Mouse (Mus musculus) bone marrow, adult 2 months (tissue): Measurements from ENCODE around the gene Tspan13. TPM values are rescaled to one million over a fixed set of nuclear protein-coding genes. Genes with fewer than 3 reads are reported as not detected.

Experiments
- H3K27ac ChIP-seq: fragments of 200-500 bp; 2 replicates; pipeline ENCODE4 v1.5.1; 2012; ENCODE audit warnings: low read depth, mild to moderate bottlenecking, control low read depth, inconsistent platforms, low read length; ENCODE audit not compliant: control insufficient read depth, poor library complexity, insufficient read depth
- H3K4me1 ChIP-seq: fragments of 200-500 bp; 2 replicates; pipeline ENCODE4 v1.6.1; 2011; ENCODE audit warnings: low read length; ENCODE audit not compliant: control insufficient read depth, insufficient read depth
- H3K4me3 ChIP-seq: fragments of 200-500 bp; replicated peaks from 2 replicates; pipeline ENCODE3; 2011; ENCODE audit warnings: mild to moderate bottlenecking, low read depth, low read length, control low read depth; ENCODE audit not compliant: control insufficient read depth
- CTCF ChIP-seq: fragments of 200-500 bp; IDR thresholded peaks from 2 replicates; pipeline ENCODE4 v1.5.1; 2011; ENCODE audit warnings: low read length, control low read depth; ENCODE audit not compliant: control insufficient read depth, insufficient read depth
- POLR2A ChIP-seq: fragments of 200-500 bp; IDR thresholded peaks from 2 replicates; pipeline ENCODE4 v1.6.1; 2011; ENCODE audit warnings: low read depth, mild to moderate bottlenecking, control low read depth, low read length, borderline replicate concordance; ENCODE audit not compliant: control insufficient read depth
- WGBS: fragments of 180-500 bp; shearing (Covaris S2); methylation state at CpG from one replicate; pipeline ENCODE4 v1.1.7; 2018; 5-methylcytosine and 5-hydroxymethylcytosine counted together
- polyA plus RNA-seq: library from polyadenylated mRNA; stranded (reverse); fragments of >200 nt; gene quantifications from 2 replicates; pipeline ENCODE4 v1.2.4, GENCODE M21; 2011; ENCODE audit warnings: low replicate concordance; ENCODE audit not compliant: missing spikeins, insufficient read depth, insufficient read length

Gene Tspan13
- polyA plus RNA-seq, 1 experiment, result 22.2 TPM

DNA sequence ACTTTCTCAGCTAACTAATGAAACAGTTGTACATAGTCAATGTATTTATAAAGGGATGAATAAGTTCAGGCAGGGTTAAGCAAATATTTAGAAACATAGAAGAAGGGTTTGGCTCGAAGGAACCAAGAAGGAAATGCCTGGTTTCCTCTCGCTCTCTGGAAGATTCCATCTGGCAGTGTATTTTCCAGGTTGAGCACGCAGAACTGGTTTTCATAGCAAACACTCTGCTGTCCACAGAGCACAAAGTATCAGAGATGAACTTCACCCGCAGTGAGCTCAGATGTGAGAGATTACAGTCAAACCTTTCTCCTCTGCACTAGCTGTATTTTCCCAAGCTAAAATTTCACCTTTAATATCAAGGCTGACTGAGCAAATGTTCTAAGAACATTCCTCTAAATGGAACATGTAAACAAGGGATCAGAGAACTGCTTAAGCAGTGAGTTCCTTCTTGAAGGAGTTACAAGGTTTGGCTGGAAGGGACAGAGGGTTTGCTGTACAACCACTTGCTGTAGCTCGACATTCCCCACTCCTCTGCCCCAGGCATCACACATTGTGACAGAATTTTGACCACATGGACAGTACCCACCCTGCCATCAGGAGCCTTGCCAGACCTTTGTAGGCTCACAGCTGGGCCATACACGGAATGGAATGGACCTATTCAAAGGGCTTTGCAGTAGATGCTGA is 33.8 kb downstream of the Tspan13 start:
- Histone ChIP-seq H3K27ac (no peak overlapping the region), H3K4me3 (no peak overlapping the region), H3K4me1 (no peaks in the 10 kb centered on the region)
- TF ChIP-seq CTCF (no peak), POLR2A (no peak)
- 50% methylated on average over 6 of the region's 6 CpGs for WGBS

DNA sequence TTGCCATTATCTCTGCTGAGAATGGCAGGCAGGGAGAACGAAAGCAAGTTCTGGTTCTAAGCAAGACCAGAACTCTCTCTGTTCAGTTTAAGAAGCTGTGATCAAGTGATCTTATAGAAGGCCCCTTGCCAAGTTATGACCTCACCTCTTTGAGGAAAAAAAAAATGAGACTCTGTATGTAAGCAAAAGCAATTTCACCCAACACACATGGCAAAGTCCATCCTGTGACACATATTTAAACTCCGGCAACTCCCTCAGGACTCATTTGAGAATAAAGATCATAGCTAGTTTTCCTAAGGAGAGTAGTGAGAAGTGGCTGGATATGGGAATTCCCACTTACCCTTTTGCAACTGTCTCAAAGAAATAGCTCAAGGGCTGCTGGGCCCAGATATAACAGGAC is 34.7 kb downstream of the Tspan13 start:
- TF ChIP-seq POLR2A (no peak), CTCF (no peak)
- Histone ChIP-seq H3K27ac (no peak overlapping the region), H3K4me1 (no peaks in the 10 kb centered on the region), H3K4me3 (no peak overlapping the region)
- 84% methylated on average over 2 of the region's 2 CpGs for WGBS

- TF ChIP-seq POLR2A (no peak), CTCF (no peak)
- Histone ChIP-seq H3K27ac (no peak overlapping the region), H3K4me1 (no peaks in the 10 kb centered on the region), H3K4me3 (no peak overlapping the region)
- 78% methylated on average over 4 of the region's 4 CpGs for WGBS
Observed at GRCm38 (mm10) chr12:36004714-36005113, 37.6 kb downstream of the Tspan13 start.

DNA sequence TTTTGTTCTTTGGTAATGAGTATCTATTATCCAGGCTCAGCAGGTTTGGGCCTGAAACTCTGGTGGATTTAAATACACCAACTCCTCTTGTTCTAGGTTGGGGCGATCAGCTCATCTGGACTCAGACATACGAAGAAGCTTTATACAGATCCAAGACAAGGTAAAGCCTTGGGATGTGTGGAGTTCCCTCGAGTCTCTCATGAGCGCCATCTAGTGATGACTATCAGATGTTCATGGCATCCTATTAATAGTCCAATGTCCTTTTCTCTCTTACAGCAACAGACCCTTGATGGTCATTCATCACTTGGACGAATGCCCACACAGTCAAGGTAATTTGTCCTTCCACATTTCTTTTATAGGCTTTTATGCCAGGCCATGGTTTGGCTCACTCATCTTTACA is 46.5 kb downstream of the Tspan13 start:
- Histone ChIP-seq H3K4me1 (no peaks in the 10 kb centered on the region; the same call in 1 of the 2 replicates), H3K4me3 (no peak overlapping the region), H3K27ac (no peak overlapping the region)
- 18% methylated on average over 5 of the region's 5 CpGs for WGBS
- TF ChIP-seq POLR2A, result no peak
- TF ChIP-seq CTCF, result no peak

DNA sequence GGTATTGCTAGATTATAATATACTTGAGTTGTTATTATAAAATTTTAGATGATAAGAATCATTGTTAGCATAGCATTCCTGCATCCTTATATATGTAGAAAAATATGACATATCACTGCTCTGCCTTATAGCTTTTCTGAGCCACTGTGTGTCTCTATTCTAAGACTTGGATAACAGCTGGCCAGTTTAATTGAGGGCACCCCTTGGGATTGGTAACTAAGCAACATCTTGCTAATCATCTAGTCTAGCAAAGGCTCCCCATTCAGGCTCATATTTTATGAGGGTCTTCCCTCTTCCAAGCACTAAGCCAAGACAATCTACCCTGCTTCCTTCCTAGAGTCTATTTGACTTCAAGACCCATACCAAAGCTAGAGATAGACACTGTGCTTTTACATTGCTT is 48.2 kb downstream of the Tspan13 start:
- Histone ChIP-seq H3K4me3 (no peak overlapping the region), H3K27ac (no peak overlapping the region), H3K4me1 (no peaks in the 10 kb centered on the region; the same call in 1 of the 2 replicates)
- TF ChIP-seq POLR2A (no peak), CTCF (no peak)

GRCm38 (mm10) chr12:35993583-35993982 is 48.7 kb downstream of the Tspan13 start:
- no peaks in the 10 kb centered on the region; the same call in 1 of the 2 replicates for H3K4me1 ChIP-seq
- no peak for TF ChIP-seq POLR2A
- TF ChIP-seq CTCF, result no peak
- no peak overlapping the region for H3K27ac ChIP-seq
- 67% methylated on average over 3 of the region's 3 CpGs for WGBS
- H3K4me3 ChIP-seq, result no peak overlapping the region

DNA sequence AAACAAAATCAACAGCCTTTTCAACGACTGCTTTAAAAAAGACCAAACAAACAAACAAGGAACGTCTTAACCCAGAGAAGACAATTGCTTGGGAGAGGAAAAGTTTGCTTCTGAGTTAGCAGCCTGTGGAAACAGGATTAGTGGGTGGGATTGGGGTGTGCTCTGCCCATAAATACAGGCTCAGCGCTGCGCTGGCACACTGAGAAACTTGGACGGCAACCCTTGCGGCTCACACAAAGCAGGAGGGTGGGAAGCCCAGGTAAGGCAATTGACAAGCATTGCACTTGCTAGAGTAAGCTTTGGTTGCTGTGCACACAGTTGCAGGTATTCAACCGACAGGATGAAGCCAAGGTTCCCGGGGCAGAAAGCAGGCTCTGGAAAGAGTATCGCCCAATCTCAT is 49.6 kb downstream of the Tspan13 start, which contains the start of gene Agr2:
Gene Agr2, plus strand, starts transcription at position 197 of the 400 bp plus-strand sequence.
- no peak within 1 kb of the TSS for H3K4me3 ChIP-seq
- TF ChIP-seq CTCF (no peak), POLR2A (no peak)
- 82% methylated on average over 9 of the region's 9 CpGs for WGBS
- no peak within 1 kb of the TSS for H3K27ac ChIP-seq
- no peaks in the 10 kb centered on the region for H3K4me1 ChIP-seq

DNA sequence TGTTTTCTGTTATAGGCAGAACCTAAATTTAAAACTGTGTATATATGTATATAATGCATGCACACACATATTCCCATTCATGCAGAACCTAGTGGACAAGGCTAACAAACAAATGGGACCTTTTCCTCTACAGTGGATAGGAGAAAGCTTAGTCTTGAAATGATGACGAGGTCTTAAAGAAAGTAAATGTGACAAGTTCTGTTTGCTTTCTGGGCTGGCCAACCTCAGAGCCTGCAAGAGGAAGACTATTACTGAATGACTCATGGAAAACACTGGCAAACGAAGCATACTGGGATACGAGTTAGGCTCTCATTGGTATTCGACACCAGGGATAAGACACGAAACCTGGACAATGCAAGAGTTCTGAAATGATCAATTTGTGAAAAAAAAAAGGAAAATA is 57.6 kb downstream of the Tspan13 start:
- TF ChIP-seq CTCF (no peak), POLR2A (no peak)
- H3K4me1 ChIP-seq, result peaks cover 1% of the 10 kb centered on the region; the same call in 1 of the 2 replicates
- 81% methylated on average over 5 of the region's 5 CpGs for WGBS
- H3K4me3 ChIP-seq, result no peak overlapping the region
- H3K27ac ChIP-seq, result no peak overlapping the region
